Mouse (Mus musculus) liver, embryonic 15.5 days (tissue): ENCODE results near the gene Psmb7. TPM values are rescaled to one million over a fixed set of nuclear protein-coding genes. Genes with fewer than 3 reads are reported as not detected.

Experiments used
- ATAC-seq: fragments of 200-750 bp; cut with Nextera tagmentation; 2 replicates; pipeline ENCODE4 v1.8.0; 2017; ENCODE audit warnings: moderate number of reproducible peaks, mild to moderate bottlenecking, moderate library complexity; ENCODE audit not compliant: insufficient read depth
- H3K27ac ChIP-seq: fragments of 300-500 bp; sonication (generic); replicated peaks from 2 replicates; pipeline ENCODE4 v1.5.1; 2015; ENCODE audit warnings: mild to moderate bottlenecking, inconsistent platforms
- H3K27me3 ChIP-seq: fragments of 300-500 bp; sonication (generic); 2 replicates; pipeline ENCODE4 v1.6.1; 2015; ENCODE audit warnings: mild to moderate bottlenecking, inconsistent platforms
- H3K36me3 ChIP-seq: fragments of 300-500 bp; sonication (generic); replicated peaks from 2 replicates; pipeline ENCODE4 v1.6.1; 2015; ENCODE audit warnings: moderate library complexity, mild to moderate bottlenecking, inconsistent platforms
- H3K4me1 ChIP-seq: fragments of 300-500 bp; sonication (generic); replicated peaks from 2 replicates; pipeline ENCODE4 v1.6.1; 2015; ENCODE audit warnings: inconsistent platforms
- H3K4me2 ChIP-seq: fragments of 300-500 bp; sonication (generic); 2 replicates; pipeline ENCODE4 v1.6.1; 2015; ENCODE audit warnings: moderate library complexity, mild to moderate bottlenecking, inconsistent platforms
- H3K4me3 ChIP-seq: fragments of 300-500 bp; sonication (generic); replicated peaks from 2 replicates; pipeline ENCODE4 v1.5.1; 2015; ENCODE audit warnings: mild to moderate bottlenecking, inconsistent platforms
- H3K9ac ChIP-seq: fragments of 300-500 bp; sonication (generic); 2 replicates; pipeline ENCODE4 v1.6.1; 2015; ENCODE audit warnings: moderate library complexity, mild to moderate bottlenecking, inconsistent platforms
- H3K9me3 ChIP-seq: fragments of 300-500 bp; sonication (generic); replicated peaks from 2 replicates; pipeline ENCODE4 v1.6.1; 2016; ENCODE audit warnings: inconsistent platforms
- WGBS: fragments of 180-500 bp; shearing (Covaris S2); methylation state at CpG from one replicate; pipeline ENCODE4 v1.1.7; 2015; ENCODE audit warnings: mixed read lengths; ENCODE audit not compliant: insufficient replicate concordance; 5-methylcytosine and 5-hydroxymethylcytosine counted together
- polyA plus RNA-seq: library from polyadenylated mRNA; unstranded; fragments of >200 nt; fragmentation: Nextera tagmentation; extraction: Ambion mirVana; gene quantifications from 2 replicates; pipeline ENCODE4 v1.2.1, GENCODE M21; 2015

The Psmb7 gene
- polyA plus RNA-seq, 1 experiment from 2014 or later, result 154 TPM

DNA sequence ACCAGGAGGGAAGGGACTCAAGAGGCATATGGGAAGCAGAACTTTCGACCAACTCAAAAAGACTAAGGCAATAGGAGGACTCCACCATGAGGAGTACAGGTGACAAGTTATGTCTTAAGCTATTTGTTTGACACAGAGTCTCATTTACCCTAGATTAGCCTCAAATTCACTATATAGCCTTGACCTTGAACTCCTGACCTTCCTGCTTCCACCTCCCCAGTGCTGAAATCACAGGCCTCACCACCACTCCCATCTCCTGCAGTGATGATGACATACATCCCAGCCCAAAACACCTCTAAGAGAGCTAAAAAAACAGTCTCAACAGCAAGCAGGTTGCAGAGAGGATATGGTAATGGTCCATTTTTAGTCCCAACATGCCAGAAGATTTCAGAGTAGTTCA, 2.1 kb downstream of the Psmb7 start:
- Histone ChIP-seq H3K4me3 (no peak overlapping the region), H3K4me2 (no peak overlapping the region), H3K36me3 (peaks cover 48% of the 10 kb centered on the region), H3K9ac (no peak overlapping the region), H3K27me3 (no peaks in the 10 kb centered on the region), H3K27ac (no peak overlapping the region), H3K4me1 (peaks cover 19% of the 10 kb centered on the region), H3K9me3 (no peaks in the 10 kb centered on the region)
- ATAC-seq, result no peak
- 78% methylated on average over 1 of the region's 1 CpGs for WGBS

DNA sequence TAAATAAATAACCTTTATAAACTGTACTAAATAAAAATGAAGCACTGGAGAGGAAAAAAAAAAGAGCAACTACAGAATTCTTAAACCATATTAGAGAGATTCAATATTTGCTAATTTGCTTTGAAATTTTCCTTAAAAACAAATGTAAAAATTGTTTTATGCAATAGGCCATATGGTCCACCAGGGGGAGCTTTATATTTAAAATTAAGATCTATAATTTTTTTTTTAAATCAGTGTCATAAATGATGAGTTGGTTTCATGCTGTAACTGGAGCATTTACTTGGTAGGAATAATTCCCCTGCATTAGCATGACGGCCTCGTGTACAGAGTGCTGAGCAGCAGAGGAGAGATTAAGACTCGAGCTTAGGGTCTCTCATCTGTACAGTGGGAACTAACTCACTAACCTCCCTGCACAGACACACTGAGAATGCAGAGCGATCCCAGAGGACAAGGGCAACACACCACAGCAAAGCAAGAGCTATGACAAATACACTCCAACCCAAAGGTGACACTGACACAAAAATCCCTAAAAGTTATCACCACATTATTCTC, 6.1 kb downstream of the Psmb7 start:
- no peak for ATAC-seq

DNA sequence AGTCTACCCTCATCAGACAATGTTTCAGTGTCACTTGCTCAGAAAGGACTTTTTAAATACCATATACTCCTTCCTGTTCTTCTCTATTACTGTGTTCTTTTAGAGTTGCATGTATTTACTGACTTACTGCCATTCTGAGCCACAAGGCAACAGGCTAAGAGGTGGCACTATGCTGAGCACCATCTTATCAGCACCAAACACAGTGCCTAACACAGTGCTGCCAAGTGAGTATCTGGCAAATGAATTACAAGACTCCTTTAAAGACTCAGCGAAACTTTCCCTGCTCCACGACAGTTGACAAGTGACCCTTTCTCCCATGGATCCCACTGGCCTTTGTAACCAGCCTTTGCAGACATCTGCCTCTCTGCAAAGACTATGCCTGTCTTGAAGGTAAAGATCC, 13.3 kb downstream of the Psmb7 start:
- H3K4me2 ChIP-seq, result no peak overlapping the region
- no peak overlapping the region for H3K9ac ChIP-seq
- no peaks in the 10 kb centered on the region for H3K27me3 ChIP-seq
- H3K27ac ChIP-seq, result no peak overlapping the region
- ATAC-seq, result no peak
- H3K9me3 ChIP-seq, result no peaks in the 10 kb centered on the region
- WGBS, result 70% methylated on average over 2 of the region's 2 CpGs
- H3K36me3 ChIP-seq, result peaks cover 91% of the 10 kb centered on the region
- H3K4me3 ChIP-seq, result no peak overlapping the region
- H3K4me1 ChIP-seq, result no peaks in the 10 kb centered on the region

More for the DNA sequence above, 6.1 kb downstream of the Psmb7 start:
- Histone ChIP-seq H3K4me2 (no peak overlapping the region), H3K4me1 (peaks cover 10% of the 10 kb centered on the region), H3K4me3 (no peak overlapping the region), H3K9me3 (no peaks in the 10 kb centered on the region), H3K9ac (no peak overlapping the region), H3K27me3 (no peaks in the 10 kb centered on the region), H3K36me3 (peaks cover 84% of the 10 kb centered on the region), H3K27ac (no peak overlapping the region)
- 76% methylated on average over 4 of the region's 4 CpGs for WGBS

DNA sequence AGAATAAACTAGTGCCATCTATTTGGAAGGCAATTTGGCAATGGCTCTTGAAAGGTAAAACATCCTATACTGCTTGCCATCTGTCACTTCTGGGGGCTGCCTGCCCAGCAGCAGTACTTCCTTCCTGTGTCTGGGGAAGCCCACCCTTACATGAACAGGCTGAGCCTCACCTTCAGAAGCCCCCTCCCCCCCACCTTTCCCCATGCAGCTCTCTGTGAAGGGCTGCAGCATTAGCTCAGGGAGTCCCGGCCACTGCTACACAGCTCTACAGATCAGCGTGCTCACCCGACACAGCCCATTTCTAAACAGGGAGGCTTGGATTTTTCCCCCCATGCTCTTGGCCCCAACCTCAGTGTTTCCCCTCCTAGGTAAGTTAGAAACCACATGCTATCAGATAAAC, 14.4 kb downstream of the Psmb7 start:
- no peak overlapping the region for H3K4me3 ChIP-seq
- H3K4me1 ChIP-seq, result 0 out of 2 replicates have a peak, but pooled peaks cover 5% of the 10 kb centered on the region
- no peak overlapping the region for H3K4me2 ChIP-seq
- no peak overlapping the region for H3K9ac ChIP-seq
- H3K36me3 ChIP-seq, result peaks cover 90% of the 10 kb centered on the region
- H3K27me3 ChIP-seq, result no peaks in the 10 kb centered on the region
- H3K9me3 ChIP-seq, result no peaks in the 10 kb centered on the region
- ATAC-seq, result no peak
- no peak overlapping the region for H3K27ac ChIP-seq
- WGBS, result 82% methylated on average over 3 of the region's 3 CpGs

DNA sequence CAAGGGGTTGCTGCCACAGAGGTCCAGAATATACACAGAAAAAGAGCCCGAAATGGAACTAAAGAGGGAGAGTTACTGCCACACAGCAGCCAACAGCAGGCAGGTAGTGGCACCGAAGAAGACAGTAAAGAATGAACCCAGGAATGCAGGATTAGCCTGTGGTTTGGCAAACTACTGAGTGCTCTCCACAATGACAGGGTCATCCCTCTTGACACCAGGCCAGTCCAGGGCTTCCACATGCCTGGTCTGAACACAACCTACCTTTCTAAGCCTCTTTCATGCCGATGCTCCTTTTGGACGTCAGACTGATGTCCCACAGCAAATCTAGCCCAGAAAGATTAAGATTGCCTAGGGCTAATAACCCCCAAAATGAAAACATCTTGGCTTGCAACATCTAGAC, 15.1 kb downstream of the Psmb7 start:
- Histone ChIP-seq H3K4me2 (no peak overlapping the region), H3K4me3 (no peak overlapping the region), H3K36me3 (peaks cover 86% of the 10 kb centered on the region), H3K9ac (no peak overlapping the region), H3K4me1 (0 out of 2 replicates have a peak, but pooled peaks cover 8% of the 10 kb centered on the region), H3K9me3 (no peaks in the 10 kb centered on the region), H3K27me3 (no peaks in the 10 kb centered on the region), H3K27ac (no peak overlapping the region)
- 90% methylated on average over 4 of the region's 4 CpGs for WGBS
- no peak for ATAC-seq

DNA sequence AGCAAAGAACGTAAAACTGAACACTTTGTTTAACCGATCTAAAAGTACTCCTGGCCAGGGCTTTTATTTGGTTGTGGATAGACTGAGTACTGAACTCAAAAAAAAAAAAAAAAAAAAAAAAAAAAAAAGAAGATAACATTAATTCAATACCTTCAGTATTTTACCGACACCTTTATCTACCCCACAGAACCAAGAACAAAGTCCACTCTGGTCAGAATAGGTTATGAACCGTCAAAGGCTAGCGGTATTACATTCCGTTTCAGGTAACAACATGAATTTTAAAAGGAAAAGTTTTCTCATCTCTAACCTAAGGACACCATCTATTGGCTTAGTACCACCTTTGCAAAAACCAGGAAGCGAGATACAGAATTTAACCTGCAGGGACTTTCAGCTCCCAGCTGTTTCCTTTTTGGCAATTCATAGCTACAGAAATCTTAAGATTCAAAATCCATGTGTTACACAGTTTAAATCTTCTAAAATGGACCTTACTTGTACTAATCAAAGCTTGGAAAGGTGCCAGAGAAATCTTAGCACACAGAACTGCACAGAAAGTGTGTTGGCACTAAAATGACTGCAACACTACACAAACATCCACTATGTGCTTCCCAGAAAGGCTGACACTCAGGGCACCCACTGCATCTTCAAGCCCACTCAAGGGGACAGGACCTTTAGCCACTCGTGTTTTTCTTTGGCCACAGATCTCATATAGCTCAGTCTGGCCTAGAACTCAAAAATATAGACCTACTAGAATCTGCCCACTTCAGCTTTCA, 19.9 kb downstream of the Psmb7 start:
- ATAC-seq, result no peak
- 77% methylated on average over 8 of the region's 8 CpGs for WGBS
- peaks cover 58% of the 10 kb centered on the region for H3K36me3 ChIP-seq

DNA sequence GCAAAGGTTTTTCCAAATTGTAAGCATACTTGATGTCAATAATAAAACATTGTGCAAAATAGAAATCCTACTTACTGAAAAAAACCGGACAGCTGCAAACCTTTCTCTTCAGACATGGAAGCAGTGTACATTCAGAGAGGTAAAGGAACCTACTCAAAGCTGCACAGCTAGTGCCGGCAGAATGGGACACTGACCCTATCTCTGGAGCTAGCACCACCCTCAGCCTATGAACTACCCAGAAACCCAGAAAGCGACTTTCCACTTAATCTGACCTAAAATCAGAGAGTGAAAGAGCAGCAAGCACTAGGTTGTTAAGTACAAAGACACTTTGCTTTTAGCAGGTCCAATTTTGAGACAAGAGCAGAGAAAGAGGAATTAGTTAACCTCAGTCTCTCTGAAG, 20.5 kb downstream of the Psmb7 start:
- no peaks in the 10 kb centered on the region for H3K9me3 ChIP-seq
- no peak overlapping the region for H3K4me3 ChIP-seq
- no peaks in the 10 kb centered on the region for H3K27me3 ChIP-seq
- H3K36me3 ChIP-seq, result peaks cover 52% of the 10 kb centered on the region
- ATAC-seq, result no peak
- H3K4me1 ChIP-seq, result 0 out of 2 replicates have a peak, but pooled peaks cover 8% of the 10 kb centered on the region
- WGBS, result 63% methylated on average over 3 of the region's 3 CpGs
- H3K4me2 ChIP-seq, result no peak overlapping the region
- H3K9ac ChIP-seq, result no peak overlapping the region
- 0 out of 2 replicates have a peak overlapping the region, but pooled peaks have one; percentile 25 for H3K27ac ChIP-seq

More for the DNA sequence above, 19.9 kb downstream of the Psmb7 start:
- Histone ChIP-seq H3K4me1 (0 out of 2 replicates have a peak, but pooled peaks cover 8% of the 10 kb centered on the region), H3K4me2 (no peak overlapping the region), H3K4me3 (no peak overlapping the region), H3K27ac (no peak overlapping the region), H3K9me3 (no peaks in the 10 kb centered on the region), H3K27me3 (no peaks in the 10 kb centered on the region), H3K9ac (no peak overlapping the region; the same call in 1 of the 2 replicates)

DNA sequence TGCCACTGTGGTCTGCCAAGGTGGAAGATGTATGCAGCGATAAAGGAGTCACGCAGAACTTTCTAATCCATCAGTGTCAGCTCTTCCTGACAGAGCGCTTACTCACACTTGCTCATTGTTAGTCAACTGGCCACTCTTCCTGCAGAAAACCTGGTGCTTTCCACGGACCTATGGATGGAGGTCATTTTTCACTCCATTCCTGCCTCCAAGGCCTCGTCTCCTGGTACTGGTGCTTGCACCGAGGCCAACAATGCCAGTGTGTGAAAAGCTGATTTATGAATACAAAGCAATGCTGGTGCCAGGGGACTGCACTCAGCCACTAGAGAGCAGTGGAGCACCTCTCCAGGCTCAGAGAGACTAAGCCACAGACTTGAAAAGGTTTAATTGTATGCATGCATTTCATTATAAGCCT, 22.3 kb downstream of the Psmb7 start:
- H3K27ac ChIP-seq, result no peak overlapping the region
- no peak overlapping the region for H3K9ac ChIP-seq
- peaks cover 11% of the 10 kb centered on the region; the same call in 1 of the 2 replicates for H3K4me1 ChIP-seq
- peaks cover 45% of the 10 kb centered on the region for H3K36me3 ChIP-seq
- 62% methylated on average over 6 of the region's 6 CpGs for WGBS
- H3K27me3 ChIP-seq, result no peaks in the 10 kb centered on the region
- no peak overlapping the region for H3K4me3 ChIP-seq
- no peaks in the 10 kb centered on the region for H3K9me3 ChIP-seq
- no peak for ATAC-seq
- no peak overlapping the region for H3K4me2 ChIP-seq

DNA sequence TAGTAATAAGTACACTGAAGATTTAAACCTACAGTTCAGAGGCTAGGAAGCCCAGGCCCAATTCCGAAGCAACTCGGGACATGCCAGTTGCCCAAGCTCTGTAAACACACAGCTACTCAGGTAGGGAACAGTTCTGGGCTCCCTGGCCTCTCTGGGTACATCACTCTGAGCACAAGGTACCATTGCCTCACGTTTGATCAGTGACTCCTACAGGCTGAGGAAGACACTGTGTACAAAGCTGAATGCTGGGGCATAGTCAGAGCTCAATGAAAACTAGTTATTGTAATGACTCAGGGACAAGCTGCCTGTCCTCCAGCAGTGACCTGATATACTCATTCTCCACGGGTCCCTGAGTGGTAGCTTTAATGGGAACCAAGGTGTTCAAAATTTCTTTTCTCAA, 22.8 kb downstream of the Psmb7 start:
- no peak overlapping the region for H3K27ac ChIP-seq
- no peaks in the 10 kb centered on the region for H3K27me3 ChIP-seq
- no peaks in the 10 kb centered on the region for H3K9me3 ChIP-seq
- 66% methylated on average over 4 of the region's 4 CpGs for WGBS
- peaks cover 15% of the 10 kb centered on the region for H3K4me1 ChIP-seq
- no peak overlapping the region for H3K4me2 ChIP-seq
- peak; percentile 31; the same call in 1 of the 2 replicates for ATAC-seq
- H3K36me3 ChIP-seq, result peaks cover 40% of the 10 kb centered on the region
- H3K4me3 ChIP-seq, result no peak overlapping the region
- no peak overlapping the region for H3K9ac ChIP-seq

DNA sequence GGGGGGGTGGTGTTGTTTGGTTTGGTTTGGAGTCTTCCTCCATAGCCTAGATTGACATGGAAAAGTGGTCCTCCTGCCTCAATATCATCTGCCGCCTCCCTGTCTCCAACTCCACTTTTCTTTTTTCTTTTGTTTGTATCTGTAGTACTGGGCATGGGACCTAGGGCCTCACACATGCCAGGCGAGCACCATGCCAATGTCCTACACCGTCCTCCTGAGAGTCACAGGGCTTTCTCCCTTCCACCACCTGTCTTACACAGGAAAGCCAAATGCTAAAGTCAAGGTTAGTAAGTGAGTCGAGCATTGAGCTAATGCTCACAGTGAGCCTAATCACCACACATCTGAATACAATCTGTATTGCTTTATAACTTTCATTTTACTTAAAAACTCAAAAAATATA, 24.1 kb downstream of the Psmb7 start:
- no peak overlapping the region for H3K4me2 ChIP-seq
- no peak for ATAC-seq
- no peak overlapping the region for H3K9ac ChIP-seq
- H3K4me1 ChIP-seq, result peaks cover 13% of the 10 kb centered on the region
- peaks cover 28% of the 10 kb centered on the region; the same call in 1 of the 2 replicates for H3K36me3 ChIP-seq
- WGBS, result 85% methylated on average over 4 of the region's 4 CpGs
- no peak overlapping the region for H3K27ac ChIP-seq
- no peaks in the 10 kb centered on the region for H3K27me3 ChIP-seq
- H3K4me3 ChIP-seq, result no peak overlapping the region
- no peaks in the 10 kb centered on the region for H3K9me3 ChIP-seq

DNA sequence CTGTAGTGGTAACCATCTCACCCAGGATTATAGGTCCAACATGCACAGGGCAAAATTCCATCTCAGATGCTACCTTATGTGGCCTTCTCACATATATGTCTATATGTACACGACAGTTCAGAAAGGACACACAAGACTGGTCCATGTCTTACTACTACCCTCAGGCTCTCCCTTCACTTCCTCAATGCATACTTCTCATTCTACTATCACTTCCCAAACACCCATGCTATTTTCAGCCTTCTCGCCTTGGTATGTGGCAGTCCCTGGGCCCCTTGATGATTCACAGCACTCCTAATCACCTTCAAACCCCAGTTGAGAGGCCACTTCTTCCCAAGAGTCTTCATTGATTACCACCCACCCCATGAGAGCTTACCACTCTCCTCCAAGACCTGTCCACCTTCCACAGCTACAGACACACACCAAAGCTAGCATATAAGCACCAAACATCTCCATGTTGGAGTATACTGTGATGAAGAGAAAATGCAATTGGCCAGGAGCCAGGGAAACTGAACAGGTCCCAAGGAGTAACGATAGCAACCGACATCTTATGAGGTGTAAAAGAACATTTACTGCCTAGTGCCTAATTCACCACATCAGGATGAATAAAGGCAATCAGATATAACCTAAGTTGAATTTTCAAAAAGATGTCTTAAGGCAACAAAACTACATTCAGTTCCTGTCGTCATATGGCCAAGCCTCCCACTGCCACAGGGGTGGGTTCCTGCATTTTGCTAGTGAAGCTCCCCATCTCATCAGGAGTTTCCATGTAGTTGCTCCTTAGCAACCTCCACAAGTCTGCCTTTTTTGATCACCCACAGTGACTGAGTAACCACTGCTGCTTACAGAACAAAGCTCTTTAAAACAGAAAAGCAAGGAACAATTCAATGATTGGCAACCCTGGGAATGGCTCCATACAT, 26.7 kb downstream of the Psmb7 start:
- 73% methylated on average over 5 of the region's 5 CpGs for WGBS
- ATAC-seq, result no peak
- Histone ChIP-seq H3K4me3 (no peak overlapping the region), H3K4me1 (peaks cover 7% of the 10 kb centered on the region), H3K27ac (no peak overlapping the region), H3K9ac (no peak overlapping the region), H3K4me2 (no peak overlapping the region), H3K27me3 (no peaks in the 10 kb centered on the region), H3K36me3 (peaks cover 26% of the 10 kb centered on the region; the same call in 1 of the 2 replicates), H3K9me3 (no peaks in the 10 kb centered on the region)
